Mouse (Mus musculus) kidney, adult 11 months (tissue): Measurements from ENCODE around the gene Ces4a.
A peak's percentile ranks its signal among the peaks of the same experiment; 100 is the strongest.
"Not testable (repeated sequence)": the region's sequence is repeated elsewhere in the genome, so short reads cannot be mapped to it uniquely, and the experiment has no call there.

Source experiments
- DNase-seq: peaks from one replicate; pipeline ENCODE4 v3.0.0; 2022

Ces4a gene

GRCm38 (mm10) chr8:105131509-105131908, at the start of gene Ces4a:
TSS of gene Ces4a (plus strand) at chr8:105131800.
- DNase-seq: no peak

- DNase-seq: no peak
Observed at GRCm38 (mm10) chr8:105083449-105084050, 48.0 kb upstream of the Ces4a start, which contains the start of gene Ces3b. TSS of gene Ces3b (plus strand) at chr8:105083753.

DNA sequence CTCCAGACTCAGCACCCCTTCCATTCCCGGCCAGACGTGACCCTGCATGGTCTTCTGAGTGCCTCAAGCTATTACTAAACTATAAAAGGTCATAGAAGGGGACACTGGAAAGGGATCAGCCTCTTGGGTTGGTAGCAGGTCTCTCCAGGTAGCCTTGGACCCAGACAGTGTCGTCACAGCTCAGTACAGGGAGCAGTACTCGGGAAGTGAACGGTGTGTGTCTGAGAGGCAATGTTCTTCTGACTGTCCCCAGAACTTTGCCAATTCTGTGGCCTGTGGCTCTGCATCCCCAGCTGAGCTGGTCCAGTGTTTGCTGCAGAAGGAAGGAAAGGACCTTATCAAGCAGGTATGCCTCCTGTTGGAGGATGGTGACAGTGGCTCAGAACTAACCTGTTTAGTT, 43.4 kb upstream of the Ces4a start:
- DNase-seq: not testable (repeated sequence)

DNA sequence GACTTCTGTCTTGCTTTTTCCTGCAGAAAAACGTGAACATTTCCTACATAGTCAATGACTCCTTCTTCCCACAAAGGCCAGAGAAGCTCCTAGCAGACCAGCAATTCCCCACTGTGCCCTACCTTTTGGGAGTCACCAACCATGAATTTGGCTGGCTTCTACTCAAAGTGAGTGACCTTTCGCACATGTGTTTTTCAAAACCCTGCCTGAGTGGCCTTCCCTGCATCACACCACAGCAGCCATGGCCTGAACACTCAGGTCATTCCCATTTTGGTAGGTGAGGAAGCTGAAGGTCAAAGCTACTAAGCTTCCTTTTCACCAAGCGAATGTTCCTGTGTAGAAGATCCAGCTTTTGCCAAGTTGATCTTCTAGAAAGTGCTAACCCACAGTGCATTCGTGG, 43.0 kb upstream of the Ces4a start:
- no peak for DNase-seq

GRCm38 (mm10) chr8:105093992-105094391, 37.6 kb upstream of the Ces4a start:
- DNase-seq: no peak

- DNase-seq: not testable (repeated sequence)
Observed at GRCm38 (mm10) chr8:105102101-105102785, 29.4 kb upstream of the Ces4a start.

DNA sequence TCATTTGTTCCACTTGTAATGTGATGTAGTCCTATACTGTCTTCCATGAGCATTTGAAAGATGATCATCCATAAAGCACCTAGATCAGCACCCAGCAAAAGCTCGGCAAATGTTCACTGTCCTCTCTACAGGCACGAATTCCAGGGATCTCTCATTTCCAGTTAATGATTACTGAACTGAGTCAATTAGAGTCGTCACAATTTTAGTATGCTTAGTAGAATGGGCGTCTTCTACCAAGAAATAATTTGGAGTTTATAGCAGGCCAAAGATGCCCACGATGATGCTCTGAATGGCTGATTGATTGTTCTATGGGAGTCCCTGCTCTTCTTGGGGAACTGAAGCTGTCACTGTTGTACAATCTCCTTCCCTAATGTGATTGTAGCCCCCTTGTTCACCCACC, 27.9 kb upstream of the Ces4a start:
- DNase-seq: peak; percentile 7

DNA sequence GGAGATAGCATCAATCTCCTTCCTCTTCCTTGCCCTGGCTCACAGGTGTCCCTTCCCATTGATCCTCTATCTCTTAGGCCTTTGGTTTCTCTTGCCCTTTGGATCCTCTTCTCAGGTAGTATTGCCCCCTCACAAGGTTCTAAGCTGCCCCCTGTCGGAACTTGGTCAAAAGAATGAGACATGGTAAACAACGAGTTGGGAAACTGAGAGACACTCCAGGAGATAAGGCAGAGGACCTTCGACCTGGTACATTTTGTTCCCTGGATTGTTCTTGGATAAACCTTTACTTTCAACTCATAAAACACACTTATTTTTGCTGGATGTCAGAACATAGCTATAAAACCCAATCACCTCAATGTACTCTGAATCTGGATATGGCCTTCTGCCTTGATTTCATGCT, 27.4 kb upstream of the Ces4a start:
- no peak for DNase-seq

DNA sequence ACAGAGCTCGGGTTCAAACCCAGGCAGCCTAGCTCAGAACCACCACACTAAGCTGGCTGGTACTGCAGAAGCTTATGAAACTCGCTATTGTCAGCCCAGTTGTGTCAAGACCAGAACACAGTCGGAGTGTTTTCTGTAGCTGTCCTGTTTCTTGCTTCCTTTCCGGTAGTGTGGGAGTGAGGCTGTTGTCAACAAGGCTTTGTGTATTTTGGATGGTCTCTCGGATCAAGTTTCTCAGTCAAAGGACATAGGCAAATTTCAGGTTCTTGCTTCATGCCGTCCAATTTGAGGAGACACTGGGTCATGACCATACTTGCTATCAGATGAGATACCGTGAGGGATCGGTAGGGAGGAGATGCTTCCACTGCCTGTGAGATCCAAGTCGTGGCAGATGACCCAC, 1.7 kb upstream of the Ces4a start:
- DNase-seq: no peak

DNA sequence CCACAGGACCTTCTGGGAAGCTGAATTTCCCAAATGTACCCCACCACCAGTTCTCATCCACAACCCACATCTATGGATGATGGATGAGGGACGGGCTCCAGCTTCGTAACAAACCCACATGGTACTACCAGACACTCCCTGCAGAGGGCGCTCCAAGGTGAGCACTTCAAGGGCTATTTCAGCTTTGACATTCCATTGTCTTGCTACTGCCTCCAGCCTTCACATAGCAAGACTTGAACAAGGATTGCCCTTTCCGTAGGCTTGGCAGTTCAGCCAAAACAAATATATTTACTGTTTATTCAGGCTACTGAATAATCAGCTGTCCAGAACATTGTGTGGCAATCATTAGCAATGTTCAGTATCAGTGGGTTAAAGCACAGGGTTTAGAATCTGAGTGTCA, 6.8 kb downstream of the Ces4a start:
- DNase-seq: peak; percentile 70

GRCm38 (mm10) chr8:105142395-105142794, 10.8 kb downstream of the Ces4a start:
- no peak for DNase-seq

- DNase-seq: no peak
Observed at GRCm38 (mm10) chr8:105151654-105152053, 20.1 kb downstream of the Ces4a start.

DNA sequence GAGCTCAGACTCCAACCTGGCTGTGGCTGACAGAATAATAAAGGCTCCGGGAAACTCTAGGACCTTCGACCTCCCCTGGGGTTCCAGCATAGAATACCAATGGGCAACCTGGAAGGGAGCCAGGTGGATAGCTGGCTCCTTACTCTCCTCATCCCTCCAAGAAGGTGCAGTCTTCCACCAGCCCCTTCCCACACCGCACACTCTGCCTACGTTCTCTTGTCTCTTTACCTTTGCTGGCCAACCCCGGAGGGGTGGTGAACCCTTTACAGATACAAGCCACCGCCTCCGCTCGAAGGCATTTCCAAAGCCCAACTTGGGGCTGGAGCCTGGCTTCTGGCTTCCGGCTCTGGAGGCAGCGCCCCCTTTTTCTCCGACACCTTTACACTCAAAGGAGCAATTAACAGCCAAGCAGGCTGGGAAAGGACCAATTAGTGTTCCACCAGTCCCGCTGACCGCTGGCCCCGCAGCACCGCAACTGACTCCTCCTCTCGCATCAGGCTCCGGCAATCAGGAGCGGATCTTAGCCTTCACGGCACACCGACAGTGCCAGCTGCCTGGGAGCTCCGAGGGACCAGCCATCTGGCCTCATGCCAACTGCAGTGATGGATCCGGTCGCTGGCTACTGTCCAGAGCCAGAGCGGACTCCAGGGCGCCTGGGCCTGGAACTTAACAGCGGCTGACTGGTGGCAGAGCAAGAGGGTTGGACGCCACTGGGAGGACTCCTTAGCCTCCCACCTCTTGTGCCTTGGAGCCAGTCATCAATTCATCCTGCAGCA, 21.2 kb downstream of the Ces4a start:
- peak; percentile 85 for DNase-seq

- DNase-seq: no peak
Observed at GRCm38 (mm10) chr8:105154316-105154715, 22.7 kb downstream of the Ces4a start.

DNA sequence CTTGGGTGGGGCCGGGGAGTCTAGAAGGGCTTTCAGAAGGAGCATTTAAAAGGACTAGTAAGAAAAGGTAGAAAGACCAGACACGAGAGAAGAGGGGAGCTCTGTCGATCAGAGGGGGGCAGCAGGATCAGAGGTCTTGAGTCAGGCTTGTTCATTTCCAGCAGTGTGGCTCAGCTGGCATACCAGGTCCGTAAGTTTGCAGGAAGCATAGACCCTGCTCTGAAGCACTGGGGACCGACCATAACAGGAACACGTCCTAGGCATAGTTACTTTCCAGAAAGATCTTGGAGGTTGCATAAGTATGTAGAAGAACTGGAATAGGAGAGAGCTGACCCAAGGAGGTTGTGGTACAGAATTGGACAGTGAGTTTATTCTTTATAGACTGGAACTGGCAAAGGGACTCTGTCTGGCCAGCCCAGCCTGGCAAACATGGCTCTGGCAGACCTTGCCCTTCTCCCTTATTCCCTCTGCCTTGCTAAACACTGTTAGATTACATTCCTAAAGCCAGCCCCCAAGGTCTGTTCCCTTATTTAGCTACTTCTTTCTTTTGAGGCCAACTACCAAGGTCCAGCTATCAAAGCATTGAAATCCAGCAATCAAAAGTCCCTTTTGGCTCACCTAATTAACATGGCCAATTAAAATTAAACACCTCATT, 23.6 kb downstream of the Ces4a start:
- DNase-seq: no peak

DNA sequence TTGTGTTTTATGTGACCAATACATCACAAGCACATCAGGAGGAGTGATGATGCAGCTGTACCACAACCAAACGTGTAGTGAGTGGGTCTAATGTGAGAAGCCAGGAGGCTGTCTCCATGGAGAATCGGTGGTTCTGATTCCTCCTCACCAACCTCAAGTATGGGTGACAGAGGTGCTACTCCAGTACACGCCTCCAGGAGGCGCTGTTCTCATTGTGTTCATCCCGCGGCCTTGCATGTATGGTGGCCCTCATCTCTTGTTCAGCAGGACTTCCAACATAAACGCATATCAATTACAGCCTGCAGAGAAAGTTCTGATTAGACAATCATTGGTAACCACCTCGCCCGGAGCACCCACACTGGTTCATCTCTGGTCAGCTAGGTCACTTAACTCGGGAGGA, 26.0 kb downstream of the Ces4a start:
- DNase-seq: peak; percentile 23

GRCm38 (mm10) chr8:105158084-105158483, 26.5 kb downstream of the Ces4a start:
- DNase-seq: no peak

GRCm38 (mm10) chr8:105161121-105161652, 29.6 kb downstream of the Ces4a start:
- no peak for DNase-seq

GRCm38 (mm10) chr8:105164272-105164902, 32.8 kb downstream of the Ces4a start:
- DNase-seq: no peak

DNA sequence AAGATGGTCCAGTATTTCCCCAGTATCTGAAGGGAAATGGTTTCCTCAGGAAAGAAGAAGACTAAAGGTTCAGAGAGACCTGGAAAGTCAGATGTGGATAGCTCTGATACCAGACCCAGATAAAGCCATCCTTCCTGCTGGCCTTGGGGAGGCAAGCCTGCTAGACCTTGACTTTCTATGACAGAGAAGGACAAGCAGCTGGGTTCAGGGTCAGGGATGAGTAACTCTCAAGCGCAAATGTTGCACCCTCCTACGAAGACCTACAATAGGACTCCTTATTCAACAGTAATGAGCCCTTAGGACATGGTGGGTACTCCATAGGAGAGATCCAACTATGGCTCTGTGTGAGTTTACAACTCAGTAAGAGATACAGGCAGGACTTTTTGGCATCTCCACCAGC, 33.6 kb downstream of the Ces4a start:
- no peak for DNase-seq

DNA sequence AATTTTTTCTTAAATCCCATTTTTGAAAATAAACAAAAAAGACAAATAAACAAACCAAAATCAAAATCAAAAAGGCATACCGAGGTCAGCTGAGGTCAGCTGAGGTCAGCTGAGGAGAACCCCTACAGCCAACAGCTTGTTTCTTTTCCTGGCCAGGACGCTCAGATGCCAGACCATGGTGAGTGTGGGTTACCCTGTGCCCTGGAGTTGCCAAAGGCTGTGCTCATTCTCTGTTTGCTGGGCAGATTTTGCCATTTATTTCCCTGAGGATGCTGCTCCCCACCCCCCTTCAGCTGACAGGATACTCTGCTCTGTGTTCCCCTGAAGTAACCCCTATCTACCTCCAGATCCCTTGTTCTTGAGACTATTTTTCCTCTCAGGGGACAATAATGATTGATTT, 35.5 kb downstream of the Ces4a start:
- no peak for DNase-seq

GRCm38 (mm10) chr8:105169582-105169981, 38.0 kb downstream of the Ces4a start:
- DNase-seq: no peak

- DNase-seq: no peak
Observed at GRCm38 (mm10) chr8:105170041-105170380, 38.4 kb downstream of the Ces4a start.
